Mouse (Mus musculus) kidney, postnatal 36 days (tissue): ENCODE measurements around the gene Ppm1l.

Source experiments
- DNase-seq, 2 experiments: peaks; one replicate each; pipeline ENCODE4 v3.0.0; 2021 to 2022; ENCODE audit warnings: mixed read lengths in 2 of 2

Gene Ppm1l

DNA sequence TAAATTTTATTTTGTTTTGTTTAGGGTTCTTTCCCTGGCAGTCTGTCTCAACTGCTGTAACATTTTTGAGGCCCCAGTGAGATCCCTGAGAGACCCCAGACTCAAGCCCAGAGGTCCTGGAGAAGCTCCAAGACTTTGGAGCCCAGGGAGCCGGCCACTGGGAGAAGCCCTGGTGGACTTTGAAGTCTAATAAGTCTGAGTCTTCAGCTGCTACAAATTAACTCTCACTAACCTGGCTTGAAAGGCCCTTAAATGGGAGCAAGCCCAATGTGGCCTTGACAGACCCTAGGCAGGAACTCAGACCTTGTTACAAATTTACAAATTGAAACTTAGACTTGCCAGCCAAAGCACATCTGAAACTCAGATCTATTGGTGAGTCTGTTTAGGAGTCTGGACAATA, 290.8 kb downstream of the Ppm1l start:
- peak; percentile 55 to 84 for DNase-seq

GRCm38 (mm10) chr3:69607909-69608308, 291.2 kb downstream of the Ppm1l start:
- peak in 1 of 2 experiments; percentile 25 for DNase-seq
